Mouse (Mus musculus): ENCODE data around the gene Nfya.

DNA sequence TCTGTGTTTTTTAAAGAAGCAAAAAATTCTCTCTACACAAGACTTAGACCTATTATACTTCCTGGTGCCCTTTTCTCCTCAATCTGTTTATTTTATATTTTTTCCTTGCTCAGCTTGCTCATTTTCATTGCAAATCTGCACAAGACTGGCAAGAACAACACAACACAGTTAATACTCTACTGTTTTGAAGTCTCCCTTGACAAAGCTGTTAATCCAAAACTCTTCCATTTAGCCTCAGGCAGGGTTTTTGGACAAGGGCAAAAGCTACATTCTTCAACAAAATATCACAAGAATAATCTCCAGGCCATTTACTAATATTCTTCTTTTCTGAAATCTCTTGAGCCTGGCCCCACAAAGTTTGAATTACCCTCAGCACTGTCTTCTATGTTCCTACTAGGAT lies 38.1 kb downstream of the Nfya start:
- TF ChIP-seq NRF1 (IDR thresholded peaks at IDR 0.05; ENCODE audit: low read depth, low read length) (no peak), SMC3 (IDR thresholded peaks at IDR 0.05; ENCODE audit: low read depth, low read length) (no peak), POLR2A (IDR thresholded peaks at IDR 0.05; ENCODE audit: low read depth, low read length) (no peak), GABPA (IDR thresholded peaks at IDR 0.05; ENCODE audit: insufficient replicate concordance, low read depth, low read length) (no peak), CTCF (conservative IDR thresholded peaks at IDR 0.05 in 1 of 2, IDR thresholded peaks at IDR 0.05 in 1 of 2; ENCODE audit: low read depth in 2 of 2, low read length in 2 of 2) (no peak), TBP (conservative IDR thresholded peaks at IDR 0.05; ENCODE audit: low read depth, low read length) (no peak), ZKSCAN1 (IDR thresholded peaks at IDR 0.05; ENCODE audit: borderline replicate concordance, low read depth, low read length) (no peak), CHD1 (IDR thresholded peaks at IDR 0.05; ENCODE audit: low read depth, low read length) (no peak), MYC (IDR thresholded peaks at IDR 0.05; ENCODE audit: low read depth, low read length) (no peak)
